Mouse (Mus musculus) intestine, embryonic 14.5 days (tissue): ENCODE results near the gene Zbtb48. TPM values are rescaled to one million over a fixed set of nuclear protein-coding genes. Genes with fewer than 3 reads are reported as not detected.

Experiments
- ATAC-seq: fragments of 200-750 bp; cut with Nextera tagmentation; replicated peaks from 2 replicates; pipeline ENCODE4 v1.8.0; 2017; ENCODE audit warnings: low read depth, moderate number of reproducible peaks, moderate TSS enrichment, moderate library complexity; ENCODE audit not compliant: low FRiP score, low TSS enrichment
- DNase-seq: peaks from one replicate; pipeline ENCODE4 v3.0.0-alpha.2; 2018; ENCODE audit warnings: low spot score
- H3K27ac ChIP-seq: fragments of 300-500 bp; sonication (generic); 2 replicates; pipeline ENCODE4 v1.5.1; 2014; ENCODE audit warnings: low read depth, mild to moderate bottlenecking, control low read depth
- H3K27me3 ChIP-seq: fragments of 300-500 bp; sonication (generic); replicated peaks from 2 replicates; pipeline ENCODE4 v1.6.1; 2014; ENCODE audit warnings: low read length, control low read depth; ENCODE audit not compliant: control insufficient read depth, insufficient read depth
- H3K36me3 ChIP-seq: fragments of 300-500 bp; sonication (generic); 2 replicates; pipeline ENCODE4 v1.6.1; 2014; ENCODE audit warnings: low read length, control low read depth; ENCODE audit not compliant: control insufficient read depth, insufficient read depth
- H3K4me1 ChIP-seq: fragments of 300-500 bp; sonication (generic); replicated peaks from 2 replicates; pipeline ENCODE4 v1.6.1; 2014; ENCODE audit warnings: low read length, control low read depth, mixed read lengths; ENCODE audit not compliant: control insufficient read depth, insufficient read depth
- H3K4me2 ChIP-seq: fragments of 300-500 bp; sonication (generic); 2 replicates; pipeline ENCODE4 v1.6.1; 2014; ENCODE audit warnings: low read length
- H3K4me3 ChIP-seq: fragments of 300-500 bp; sonication (generic); 2 replicates; pipeline ENCODE4 v1.5.1; 2014; ENCODE audit warnings: low read depth, low read length, control low read depth, mixed read lengths
- H3K9ac ChIP-seq: fragments of 300-500 bp; sonication (generic); 2 replicates; pipeline ENCODE4 v1.6.1; 2014; ENCODE audit warnings: mild to moderate bottlenecking, low read length
- H3K9me3 ChIP-seq: fragments of 300-500 bp; sonication (generic); 2 replicates; pipeline ENCODE4 v1.6.1; 2016; ENCODE audit warnings: low read length, control low read depth; ENCODE audit not compliant: control insufficient read depth
- WGBS: fragments of 180-500 bp; shearing (Covaris S2); extraction: QIAGEN DNeasy Blood & Tissue Kit; methylation state at CpG from one replicate; pipeline ENCODE4 v1.1.7; 2014; 5-methylcytosine and 5-hydroxymethylcytosine counted together
- polyA plus RNA-seq: library from polyadenylated mRNA; unstranded; fragments of >200 nt; fragmentation: Nextera tagmentation; extraction: Ambion mirVana; gene quantifications from 2 replicates; pipeline ENCODE4 v1.2.1, GENCODE M21; 2014

The Zbtb48 gene
- polyA plus RNA-seq, 1 experiment from 2014 or later, result 16.3 TPM

DNA sequence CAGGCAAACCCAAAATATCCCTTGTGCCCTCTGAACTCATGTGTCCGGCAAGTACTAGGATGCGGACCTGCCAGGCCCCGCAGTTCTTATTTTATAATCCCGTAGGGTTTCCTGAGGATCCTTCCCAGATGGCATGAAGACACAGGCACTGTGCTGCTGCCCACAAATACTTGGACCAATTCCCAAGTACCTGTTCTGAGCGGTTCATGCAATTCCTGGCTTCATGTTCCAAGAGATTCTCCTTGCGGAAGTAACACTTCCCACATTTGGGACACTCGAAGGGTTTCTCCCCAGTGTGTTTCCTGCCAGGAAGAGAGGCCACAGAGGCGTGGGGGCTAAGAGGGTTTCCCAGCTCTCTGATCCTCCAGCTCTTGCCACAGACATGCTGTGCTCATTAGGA lies 5.0 kb downstream of the Zbtb48 start:
- H3K9ac ChIP-seq, result no peak overlapping the region
- H3K27me3 ChIP-seq, result no peaks in the 10 kb centered on the region
- DNase-seq, result no peak
- 89% methylated on average over 8 of the region's 8 CpGs for WGBS
- peaks cover 21% of the 10 kb centered on the region for H3K4me1 ChIP-seq
- H3K27ac ChIP-seq, result no peak overlapping the region
- no peak overlapping the region for H3K4me3 ChIP-seq
- peaks cover 69% of the 10 kb centered on the region for H3K36me3 ChIP-seq
- H3K4me2 ChIP-seq, result no peak overlapping the region
- no peaks in the 10 kb centered on the region for H3K9me3 ChIP-seq
- no peak for ATAC-seq

DNA sequence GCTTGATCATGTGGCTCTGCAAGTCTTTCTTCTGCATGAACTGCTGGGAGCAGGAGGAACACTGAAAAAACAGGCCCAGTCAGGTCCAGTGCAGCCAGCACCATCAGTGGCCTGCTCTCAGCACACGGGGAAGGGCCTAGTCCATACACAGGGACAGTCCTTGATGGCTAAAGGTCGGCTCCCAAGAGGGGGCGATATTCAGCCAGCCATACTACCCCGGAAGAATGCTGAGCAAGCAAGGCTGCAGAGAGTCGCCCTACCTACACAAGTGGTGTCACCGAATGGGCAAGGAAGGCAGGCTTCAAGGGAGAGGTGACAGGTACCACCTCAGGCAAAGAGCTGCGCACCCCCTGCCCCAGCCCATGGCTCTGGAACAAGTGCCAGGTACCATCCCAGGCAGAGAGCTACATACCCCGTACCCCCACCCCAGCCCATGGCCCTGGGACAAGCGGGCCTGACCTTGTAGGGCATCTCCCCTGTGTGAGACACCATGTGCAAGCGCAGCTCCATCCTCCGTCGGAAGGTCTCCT lies 5.8 kb downstream of the Zbtb48 start:
- DNase-seq, result no peak
- WGBS, result 80% methylated on average over 12 of the region's 12 CpGs
- no peak overlapping the region for H3K9ac ChIP-seq
- H3K4me3 ChIP-seq, result no peak overlapping the region
- no peaks in the 10 kb centered on the region for H3K9me3 ChIP-seq
- ATAC-seq, result no peak
- H3K4me1 ChIP-seq, result peaks cover 20% of the 10 kb centered on the region
- no peaks in the 10 kb centered on the region for H3K27me3 ChIP-seq
- no peak overlapping the region for H3K27ac ChIP-seq
- no peak overlapping the region for H3K4me2 ChIP-seq
- H3K36me3 ChIP-seq, result peaks cover 74% of the 10 kb centered on the region

DNA sequence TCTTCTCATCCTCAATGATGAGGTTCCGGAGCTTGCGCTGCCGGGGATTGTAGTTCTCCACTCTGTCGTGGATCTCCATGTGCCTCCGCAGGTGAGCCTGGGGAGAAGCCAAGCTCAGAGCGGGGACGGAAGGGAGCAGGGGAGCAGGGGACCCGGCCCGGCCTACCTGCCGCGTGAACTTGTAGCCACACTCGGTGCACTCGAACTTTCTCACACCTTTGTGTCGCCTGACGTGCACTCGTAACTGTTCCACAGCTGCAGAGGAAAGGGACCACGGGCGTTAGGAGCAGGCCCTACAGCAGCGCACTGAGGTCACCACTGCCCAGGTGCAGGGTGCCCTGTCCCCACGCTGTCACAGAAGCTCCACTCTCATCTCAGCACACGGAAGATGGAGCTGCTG lies 7.4 kb downstream of the Zbtb48 start:
- Histone ChIP-seq H3K36me3 (peaks cover 76% of the 10 kb centered on the region), H3K4me1 (peaks cover 4% of the 10 kb centered on the region), H3K9me3 (no peaks in the 10 kb centered on the region), H3K27ac (no peak overlapping the region), H3K4me2 (no peak overlapping the region), H3K27me3 (no peaks in the 10 kb centered on the region), H3K9ac (no peak overlapping the region), H3K4me3 (no peak overlapping the region)
- ATAC-seq (no peak), DNase-seq (no peak)
- 92% methylated on average over 21 of the region's 21 CpGs for WGBS

GRCm38 (mm10) chr4:152019073-152019472 lies 8.4 kb downstream of the Zbtb48 start:
- no peak overlapping the region for H3K4me3 ChIP-seq
- peaks cover 78% of the 10 kb centered on the region for H3K36me3 ChIP-seq
- WGBS, result 89% methylated on average over 6 of the region's 6 CpGs
- ATAC-seq (no peak), DNase-seq (no peak)
- H3K9me3 ChIP-seq, result no peaks in the 10 kb centered on the region
- no peak overlapping the region for H3K27ac ChIP-seq
- H3K9ac ChIP-seq, result no peak overlapping the region
- no peaks in the 10 kb centered on the region for H3K4me1 ChIP-seq
- no peak overlapping the region for H3K4me2 ChIP-seq
- H3K27me3 ChIP-seq, result no peaks in the 10 kb centered on the region

GRCm38 (mm10) chr4:152013036-152013813 lies 14.2 kb downstream of the Zbtb48 start:
- DNase-seq (no peak), ATAC-seq (no peak)
- Histone ChIP-seq H3K4me1 (peaks cover 19% of the 10 kb centered on the region), H3K27ac (no peak overlapping the region), H3K36me3 (peaks cover 45% of the 10 kb centered on the region), H3K9me3 (no peaks in the 10 kb centered on the region), H3K27me3 (no peaks in the 10 kb centered on the region), H3K4me3 (no peak overlapping the region), H3K4me2 (no peak overlapping the region), H3K9ac (no peak overlapping the region)
- WGBS, result 84% methylated on average over 12 of the region's 12 CpGs

- no peak overlapping the region for H3K27ac ChIP-seq
- ATAC-seq (no peak), DNase-seq (no peak)
- peaks cover 30% of the 10 kb centered on the region for H3K4me1 ChIP-seq
- no peak overlapping the region for H3K4me3 ChIP-seq
- WGBS, result 91% methylated on average over 16 of the region's 16 CpGs
- H3K9ac ChIP-seq, result no peak overlapping the region
- H3K9me3 ChIP-seq, result no peaks in the 10 kb centered on the region
- peaks cover 37% of the 10 kb centered on the region for H3K36me3 ChIP-seq
- no peaks in the 10 kb centered on the region for H3K27me3 ChIP-seq
- no peak overlapping the region for H3K4me2 ChIP-seq
Measured at GRCm38 (mm10) chr4:152012109-152012508, 15.4 kb downstream of the Zbtb48 start.

- Histone ChIP-seq H3K9me3 (no peaks in the 10 kb centered on the region), H3K4me2 (peak overlapping the region; percentile 90), H3K36me3 (peaks cover 36% of the 10 kb centered on the region), H3K9ac (peak overlapping the region; percentile 66), H3K27ac (no peak overlapping the region), H3K4me1 (peaks cover 33% of the 10 kb centered on the region), H3K27me3 (no peaks in the 10 kb centered on the region), H3K4me3 (peak overlapping the region; percentile 82)
- 76% methylated on average over 8 of the region's 8 CpGs for WGBS
- ATAC-seq (no peak), DNase-seq (no peak)
Measured at GRCm38 (mm10) chr4:152011171-152011760, 16.2 kb downstream of the Zbtb48 start.

DNA sequence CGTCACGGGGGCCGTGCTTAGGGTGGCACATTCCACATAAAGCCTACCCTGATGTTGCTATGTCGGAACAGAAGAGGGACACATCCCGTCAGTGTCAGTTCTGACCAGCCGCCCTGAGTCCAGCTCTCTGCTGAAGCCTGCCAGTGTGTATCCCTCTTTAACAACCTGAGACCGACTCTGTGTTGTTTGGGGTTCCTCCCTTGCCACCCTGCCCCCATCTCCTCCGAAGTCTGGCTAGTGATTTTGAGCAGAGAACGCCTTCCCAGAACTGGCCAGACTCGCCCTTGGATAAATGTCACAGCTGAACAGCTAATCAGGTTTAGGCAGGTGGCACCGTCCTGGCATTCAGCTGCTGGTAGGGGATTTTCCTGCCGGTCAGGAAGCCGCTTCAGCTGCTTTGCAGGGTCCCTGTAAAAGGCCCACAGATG lies 16.8 kb downstream of the Zbtb48 start:
- Histone ChIP-seq H3K9me3 (no peaks in the 10 kb centered on the region), H3K4me3 (peak overlapping the region; percentile 82), H3K4me2 (peak overlapping the region; percentile 90), H3K36me3 (peaks cover 36% of the 10 kb centered on the region), H3K9ac (peak overlapping the region; percentile 66), H3K4me1 (peaks cover 33% of the 10 kb centered on the region), H3K27ac (0 out of 2 replicates have a peak overlapping the region, but pooled peaks have one; percentile 25), H3K27me3 (no peaks in the 10 kb centered on the region)
- DNase-seq (no peak), ATAC-seq (no peak)
- WGBS, result 15% methylated on average over 13 of the region's 13 CpGs
